ENCODE assay signal across 8 mouse cellular contexts in genomic region chr3:116327001-116327615, GRCm38 (mm10).
A peak's percentile ranks its signal among the peaks of the same experiment; 100 is the strongest.
DNase-seq lines count a peak whose midpoint lies in the region; ATAC-seq and TF ChIP-seq lines count a peak whose summit lies in the region.

No protein-coding gene starts in this region.

- peak; percentile 64 for DNase-seq in MN1 (ENCODE audit: low spot score)
- peak; percentile 86 for DNase-seq in cerebellum, adult 8-10 months
- peak; percentile 91 for DNase-seq in hindbrain, embryonic 11.5 days (ENCODE audit: low spot score)
- peak; percentile 93 to 94 for DNase-seq in layer of hippocampus, postnatal 10 days (ENCODE audit: low spot score in 2 of 2)
- DNase-seq in lung, postnatal 0 days (ENCODE audit: low spot score) = peak; percentile 90
- DNase-seq in retina, adult 2 months (ENCODE audit: low read depth, low spot score) = peak; percentile 53
- DNase-seq in thymus, postnatal 25 days = peak; percentile 83

- no peaks in the 10 kb centered on the region for H3K27me3 ChIP-seq in hindbrain, embryonic 11.5 days (ENCODE audit: control insufficient read depth, insufficient read depth, low read length)
- no peaks in the 10 kb centered on the region for H3K27me3 ChIP-seq in lung, postnatal 0 days (replicated peaks; ENCODE audit: insufficient read depth, low read length)

- 8% methylated on average over 23 of the region's 23 CpGs for WGBS in hindbrain, embryonic 11.5 days
- 12% methylated on average over 23 of the region's 23 CpGs for WGBS in lung, postnatal 0 days

- TF ChIP-seq EP300 in lung, postnatal 0 days (IDR thresholded peaks at IDR 0.05) = no peak

- ATAC-seq in frontal cortex, adult (ENCODE audit: low TSS enrichment) = peak; percentile 95
- ATAC-seq in hindbrain, embryonic 11.5 days (ENCODE audit: low FRiP score) = peak; percentile 67
- ATAC-seq in lung, postnatal 0 days = peak; percentile 50

- H3K9ac ChIP-seq in hindbrain, embryonic 11.5 days (ENCODE audit: low read depth, low read length) = no peak overlapping the region
- no peak overlapping the region for H3K9ac ChIP-seq in lung, postnatal 0 days (replicated peaks; ENCODE audit: low read depth)

- H3K4me3 ChIP-seq in hindbrain, embryonic 11.5 days (ENCODE audit: low read depth, low read length) = no peak overlapping the region
- H3K4me3 ChIP-seq in lung, postnatal 0 days (ENCODE audit: low read depth, low read length) = no peak overlapping the region

- TF ChIP-seq CTCF in lung, postnatal 0 days (IDR thresholded peaks at IDR 0.05) = peak; percentile 100

- H3K36me3 ChIP-seq in hindbrain, embryonic 11.5 days (ENCODE audit: control insufficient read depth, insufficient read depth, low read length) = no peaks in the 10 kb centered on the region
- H3K36me3 ChIP-seq in lung, postnatal 0 days (ENCODE audit: insufficient read depth, low read length) = no peaks in the 10 kb centered on the region

- peak overlapping the region; percentile 32 for H3K4me2 ChIP-seq in hindbrain, embryonic 11.5 days (replicated peaks; ENCODE audit: low read depth, low read length)
- H3K4me2 ChIP-seq in lung, postnatal 0 days (replicated peaks; ENCODE audit: low read depth, low read length) = peak overlapping the region; percentile 22

- H3K27ac ChIP-seq in hindbrain, embryonic 11.5 days (ENCODE audit: low read depth, low read length) = no peak overlapping the region
- no peak overlapping the region for H3K27ac ChIP-seq in lung, postnatal 0 days (ENCODE audit: low read length)

- H3K4me1 ChIP-seq in hindbrain, embryonic 11.5 days (replicated peaks; ENCODE audit: control insufficient read depth, insufficient read depth, low read length) = no peaks in the 10 kb centered on the region
- H3K4me1 ChIP-seq in lung, postnatal 0 days (ENCODE audit: insufficient read depth, low read depth, low read length) = no peaks in the 10 kb centered on the region

- no peaks in the 10 kb centered on the region for H3K9me3 ChIP-seq in hindbrain, embryonic 11.5 days (ENCODE audit: control insufficient read depth, low read length)
- no peaks in the 10 kb centered on the region for H3K9me3 ChIP-seq in lung, postnatal 0 days (ENCODE audit: low read length)
